Mouse (Mus musculus): Measurements from ENCODE around the gene Cc2d2a. TPM values are rescaled to one million over a fixed set of nuclear protein-coding genes. Genes with fewer than 3 reads are reported as not detected.

Gene Cc2d2a
- polyA plus RNA-seq (2012), result 0.37 and 0.58 TPM in 2 replicates

GRCm38 (mm10) chr5:43661997-43662961, at the start of gene Cc2d2a:
TSS of gene Cc2d2a (plus strand) at chr5:43662346.

Other genes starting within 250 kb of the Cc2d2a start
- gene C1qtnf7, start 146.8 kb upstream of the Cc2d2a start, polyA plus RNA-seq (2012), result 0.04 TPM in 1 of 2 replicates, not detected in the other
- gene Bst1, start 156.5 kb downstream of the Cc2d2a start, polyA plus RNA-seq (2012), result 0.53 and 1.1 TPM in 2 replicates
- gene Fbxl5, start 159.3 kb downstream of the Cc2d2a start, polyA plus RNA-seq (2012), result 11.9 and 12.7 TPM in 2 replicates
- 0.20 TPM in 1 of 2 replicates, not detected in the other for gene Cd38, start 206.2 kb downstream of the Cc2d2a start, polyA plus RNA-seq (2012)

All from megakaryocyte-erythroid progenitor cell, adult 5 weeks (primary cell).